Mouse (Mus musculus) heart, embryonic 12.5 days (tissue): ENCODE measurements around the gene Tdp1. TPM values are rescaled to one million over a fixed set of nuclear protein-coding genes. Genes with fewer than 3 reads are reported as not detected.

Experiments
- ATAC-seq: fragments of 200-750 bp; cut with Nextera tagmentation; 2 replicates; pipeline ENCODE4 v1.8.0; 2017; ENCODE audit warnings: moderate TSS enrichment, moderate library complexity; ENCODE audit not compliant: insufficient number of reproducible peaks, low FRiP score
- H3K27ac ChIP-seq: fragments of 300-500 bp; sonication (generic); 2 replicates; pipeline ENCODE4 v1.5.1; 2016; ENCODE audit warnings: mild to moderate bottlenecking, moderate library complexity; ENCODE audit not compliant: poor library complexity, severe bottlenecking
- H3K27me3 ChIP-seq: fragments of 300-500 bp; sonication (generic); replicated peaks from 2 replicates; pipeline ENCODE4 v1.6.1; 2016; ENCODE audit warnings: mild to moderate bottlenecking, moderate library complexity
- H3K36me3 ChIP-seq: fragments of 300-500 bp; sonication (generic); 2 replicates; pipeline ENCODE4 v1.6.1; 2016; ENCODE audit warnings: mild to moderate bottlenecking, moderate library complexity
- H3K4me1 ChIP-seq: fragments of 300-500 bp; sonication (generic); replicated peaks from 2 replicates; pipeline ENCODE4 v1.6.1; 2016; ENCODE audit warnings: mild to moderate bottlenecking
- H3K4me2 ChIP-seq: fragments of 300-500 bp; sonication (generic); 2 replicates; pipeline ENCODE4 v1.6.1; 2016; ENCODE audit warnings: mild to moderate bottlenecking, moderate library complexity
- H3K4me3 ChIP-seq: fragments of 300-500 bp; sonication (generic); 2 replicates; pipeline ENCODE4 v1.5.1; 2016; ENCODE audit warnings: mild to moderate bottlenecking
- H3K9ac ChIP-seq: fragments of 300-500 bp; sonication (generic); 2 replicates; pipeline ENCODE4 v1.6.1; 2016; ENCODE audit warnings: mild to moderate bottlenecking, moderate library complexity
- H3K9me3 ChIP-seq: fragments of 300-500 bp; sonication (generic); replicated peaks from 2 replicates; pipeline ENCODE4 v1.6.1; 2016; ENCODE audit warnings: mild to moderate bottlenecking, moderate library complexity
- WGBS: fragments of 180-500 bp; shearing (Covaris S2); methylation state at CpG from one replicate; pipeline ENCODE4 v1.1.7; 2016; 5-methylcytosine and 5-hydroxymethylcytosine counted together
- polyA plus RNA-seq: library from polyadenylated mRNA; unstranded; fragments of >200 nt; fragmentation: Nextera tagmentation; extraction: Ambion mirVana; gene quantifications from 2 replicates; pipeline ENCODE4 v1.2.1, GENCODE M21; 2016

Gene Tdp1
- polyA plus RNA-seq, 1 experiment from 2014 or later, result 29.9 TPM

GRCm38 (mm10) chr12:99973659-99974058 lies 89.3 kb downstream of the Tdp1 start:
- no peak overlapping the region for H3K9ac ChIP-seq
- H3K36me3 ChIP-seq, result no peaks in the 10 kb centered on the region
- peaks cover 21% of the 10 kb centered on the region for H3K27me3 ChIP-seq
- no peak overlapping the region for H3K27ac ChIP-seq
- no peaks in the 10 kb centered on the region for H3K4me1 ChIP-seq
- no peak for ATAC-seq
- no peak overlapping the region for H3K4me2 ChIP-seq
- no peak overlapping the region for H3K4me3 ChIP-seq
- 79% methylated on average over 1 of the region's 1 CpGs for WGBS
- peaks cover 4% of the 10 kb centered on the region for H3K9me3 ChIP-seq

- 64% methylated on average over 4 of the region's 4 CpGs for WGBS
- Histone ChIP-seq H3K4me3 (no peak overlapping the region), H3K36me3 (no peaks in the 10 kb centered on the region), H3K4me1 (no peaks in the 10 kb centered on the region), H3K27ac (no peak overlapping the region), H3K4me2 (no peak overlapping the region), H3K9me3 (no peaks in the 10 kb centered on the region; the same call in 1 of the 2 replicates), H3K27me3 (no peaks in the 10 kb centered on the region), H3K9ac (no peak overlapping the region)
- no peak for ATAC-seq
Observed at GRCm38 (mm10) chr12:99979541-99979940, 95.2 kb downstream of the Tdp1 start.

GRCm38 (mm10) chr12:99986797-99987196 lies 102.5 kb downstream of the Tdp1 start:
- no peak overlapping the region for H3K9ac ChIP-seq
- H3K4me2 ChIP-seq, result no peak overlapping the region
- no peak overlapping the region for H3K4me3 ChIP-seq
- no peak overlapping the region for H3K27ac ChIP-seq
- no peaks in the 10 kb centered on the region for H3K36me3 ChIP-seq
- peaks cover 4% of the 10 kb centered on the region for H3K9me3 ChIP-seq
- ATAC-seq, result no peak
- WGBS, result 90% methylated on average over 5 of the region's 5 CpGs
- no peaks in the 10 kb centered on the region for H3K4me1 ChIP-seq
- no peaks in the 10 kb centered on the region for H3K27me3 ChIP-seq

GRCm38 (mm10) chr12:99988144-99988543 lies 103.8 kb downstream of the Tdp1 start:
- Histone ChIP-seq H3K36me3 (no peaks in the 10 kb centered on the region), H3K9ac (no peak overlapping the region), H3K27me3 (no peaks in the 10 kb centered on the region), H3K4me3 (no peak overlapping the region), H3K4me2 (no peak overlapping the region), H3K27ac (no peak overlapping the region), H3K4me1 (no peaks in the 10 kb centered on the region), H3K9me3 (peaks cover 4% of the 10 kb centered on the region)
- 72% methylated on average over 2 of the region's 2 CpGs for WGBS
- ATAC-seq, result no peak

GRCm38 (mm10) chr12:99992362-99992862 lies 108.1 kb downstream of the Tdp1 start:
- Histone ChIP-seq H3K36me3 (no peaks in the 10 kb centered on the region), H3K9me3 (peaks cover 4% of the 10 kb centered on the region), H3K4me2 (no peak overlapping the region), H3K4me1 (no peaks in the 10 kb centered on the region), H3K27ac (no peak overlapping the region), H3K9ac (no peak overlapping the region), H3K4me3 (no peak overlapping the region), H3K27me3 (no peaks in the 10 kb centered on the region)
- no peak for ATAC-seq
- WGBS, result 84% methylated on average over 11 of the region's 11 CpGs

- Histone ChIP-seq H3K9me3 (peaks cover 4% of the 10 kb centered on the region), H3K4me2 (no peak overlapping the region), H3K27ac (no peak overlapping the region), H3K4me3 (no peak overlapping the region), H3K36me3 (no peaks in the 10 kb centered on the region), H3K9ac (no peak overlapping the region), H3K27me3 (no peaks in the 10 kb centered on the region), H3K4me1 (no peaks in the 10 kb centered on the region)
- ATAC-seq, result no peak
- 72% methylated on average over 10 of the region's 10 CpGs for WGBS
Observed at GRCm38 (mm10) chr12:99993146-99993890, 109.0 kb downstream of the Tdp1 start.

- no peaks in the 10 kb centered on the region for H3K4me1 ChIP-seq
- no peaks in the 10 kb centered on the region for H3K36me3 ChIP-seq
- H3K4me2 ChIP-seq, result no peak overlapping the region
- no peak overlapping the region for H3K9ac ChIP-seq
- H3K27ac ChIP-seq, result no peak overlapping the region
- H3K4me3 ChIP-seq, result no peak overlapping the region
- no peak for ATAC-seq
- peaks cover 2% of the 10 kb centered on the region for H3K9me3 ChIP-seq
- no peaks in the 10 kb centered on the region for H3K27me3 ChIP-seq
- WGBS, result 85% methylated on average over 5 of the region's 5 CpGs
Observed at GRCm38 (mm10) chr12:99995951-99996350, 111.6 kb downstream of the Tdp1 start.

- Histone ChIP-seq H3K27ac (no peak overlapping the region), H3K36me3 (no peaks in the 10 kb centered on the region), H3K9ac (no peak overlapping the region), H3K4me2 (no peak overlapping the region), H3K4me3 (no peak overlapping the region), H3K9me3 (no peaks in the 10 kb centered on the region), H3K27me3 (no peaks in the 10 kb centered on the region), H3K4me1 (no peaks in the 10 kb centered on the region)
- 70% methylated on average over 5 of the region's 5 CpGs for WGBS
- no peak for ATAC-seq
Observed at GRCm38 (mm10) chr12:99999726-100000125, 115.4 kb downstream of the Tdp1 start.

GRCm38 (mm10) chr12:100000381-100000780 lies 116.1 kb downstream of the Tdp1 start:
- ATAC-seq, result no peak
- H3K27me3 ChIP-seq, result no peaks in the 10 kb centered on the region
- no peaks in the 10 kb centered on the region for H3K9me3 ChIP-seq
- no peaks in the 10 kb centered on the region for H3K36me3 ChIP-seq
- H3K4me2 ChIP-seq, result no peak overlapping the region
- H3K4me3 ChIP-seq, result no peak overlapping the region
- H3K9ac ChIP-seq, result no peak overlapping the region
- H3K4me1 ChIP-seq, result no peaks in the 10 kb centered on the region
- WGBS, result 81% methylated on average over 7 of the region's 7 CpGs
- H3K27ac ChIP-seq, result no peak overlapping the region

- WGBS, result 82% methylated on average over 3 of the region's 3 CpGs
Observed at GRCm38 (mm10) chr12:100001246-100001645, 116.9 kb downstream of the Tdp1 start.

GRCm38 (mm10) chr12:100001910-100002309 lies 117.6 kb downstream of the Tdp1 start:
- H3K9ac ChIP-seq, result no peak overlapping the region
- no peaks in the 10 kb centered on the region for H3K27me3 ChIP-seq
- H3K27ac ChIP-seq, result no peak overlapping the region
- ATAC-seq, result no peak
- H3K9me3 ChIP-seq, result no peaks in the 10 kb centered on the region
- WGBS, result 77% methylated on average over 3 of the region's 3 CpGs
- no peaks in the 10 kb centered on the region for H3K36me3 ChIP-seq
- no peak overlapping the region for H3K4me3 ChIP-seq
- H3K4me2 ChIP-seq, result no peak overlapping the region
- no peaks in the 10 kb centered on the region for H3K4me1 ChIP-seq

More at GRCm38 (mm10) chr12:100001246-100001645, 116.9 kb downstream of the Tdp1 start:
- H3K4me1 ChIP-seq, result no peaks in the 10 kb centered on the region
- no peak overlapping the region for H3K27ac ChIP-seq
- H3K36me3 ChIP-seq, result no peaks in the 10 kb centered on the region
- H3K9ac ChIP-seq, result no peak overlapping the region
- H3K4me2 ChIP-seq, result no peak overlapping the region
- no peak overlapping the region for H3K4me3 ChIP-seq
- H3K9me3 ChIP-seq, result no peaks in the 10 kb centered on the region
- ATAC-seq, result no peak
- no peaks in the 10 kb centered on the region for H3K27me3 ChIP-seq
